Mouse (Mus musculus): ENCODE measurements at regions not wholly inside any gene's neighbourhood (a gene's known extent, or its start where the extent isn't known, plus 50 kb on each side); places are given as distances from the start of the nearest gene placed in this dataset.
"Not testable (repeated sequence)": the region's sequence is repeated elsewhere in the genome, so short reads cannot be mapped to it uniquely, and the experiment has no call there.

DNA sequence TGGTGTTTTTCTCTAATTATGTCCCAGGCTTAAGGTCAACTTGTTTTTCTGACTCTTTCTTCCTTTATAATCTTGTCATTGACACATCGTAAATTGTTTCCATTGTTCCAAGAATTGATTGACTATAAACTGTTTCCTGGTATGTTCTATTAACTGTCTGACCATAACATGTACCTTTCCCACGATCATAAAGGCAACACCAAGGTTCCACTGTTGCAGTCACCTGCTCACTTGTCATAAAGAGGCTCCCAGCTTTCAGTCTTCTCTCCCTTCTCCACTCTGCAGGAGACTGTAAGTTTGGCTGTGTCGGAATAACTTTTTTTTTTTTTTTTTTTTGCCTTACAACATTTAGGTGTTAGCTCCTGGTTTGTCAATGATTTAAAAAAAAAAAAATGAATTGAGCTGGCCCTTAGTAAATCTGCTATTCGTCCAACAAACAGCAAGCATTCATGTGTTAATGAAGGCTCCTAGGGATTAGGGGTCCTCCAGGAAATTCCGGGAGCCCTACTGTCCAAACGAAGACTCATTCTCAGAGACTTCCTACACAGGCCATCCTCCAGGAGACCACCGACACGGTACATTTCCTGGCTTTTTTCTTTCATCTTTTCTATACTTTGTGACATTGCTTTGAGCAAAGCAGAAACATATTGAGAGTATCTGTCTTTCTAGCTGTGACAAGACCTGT is 122.2 kb upstream of the Trim24 start:
- DNase-seq = no peak

DNA sequence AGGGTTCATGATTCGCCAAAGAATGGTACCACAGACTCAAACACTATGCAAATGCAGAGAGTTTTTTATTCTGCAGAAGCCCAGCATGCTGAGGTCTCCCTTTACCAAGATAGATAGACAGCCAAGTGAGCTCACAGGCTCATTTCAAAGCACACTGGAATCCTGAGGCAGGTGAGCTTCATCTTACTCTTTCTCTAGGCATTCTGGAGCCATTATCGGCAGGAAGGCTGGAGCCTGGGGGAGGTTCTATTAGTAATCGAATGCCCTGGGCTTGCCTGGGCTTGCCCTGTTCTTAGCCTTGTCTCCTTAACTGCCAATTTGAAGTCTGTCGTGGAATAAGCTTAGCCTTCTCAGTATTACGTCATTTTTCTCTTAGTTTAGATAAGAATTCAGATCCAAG is 121.6 kb upstream of the Trim24 start:
- DNase-seq = no peak

DNA sequence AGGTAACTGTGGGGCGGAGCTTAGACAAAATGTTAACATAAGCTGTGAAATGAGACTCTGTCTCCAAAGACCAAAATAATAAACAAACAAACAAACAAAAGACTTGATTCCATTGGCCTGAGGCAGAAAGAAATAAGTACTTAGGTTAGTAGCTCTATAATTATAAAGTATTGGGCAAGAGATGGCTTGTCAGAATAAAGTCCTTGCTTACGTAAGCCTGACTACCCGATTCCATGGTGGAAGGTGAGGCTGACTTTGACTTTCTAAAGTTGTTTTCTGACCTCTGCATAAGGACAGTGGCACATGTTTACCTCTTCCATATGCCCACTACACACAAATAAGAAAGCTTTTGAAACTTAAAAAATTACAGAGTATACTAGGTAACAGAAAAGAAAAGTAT is 120.3 kb upstream of the Trim24 start:
- no peak for DNase-seq

DNA sequence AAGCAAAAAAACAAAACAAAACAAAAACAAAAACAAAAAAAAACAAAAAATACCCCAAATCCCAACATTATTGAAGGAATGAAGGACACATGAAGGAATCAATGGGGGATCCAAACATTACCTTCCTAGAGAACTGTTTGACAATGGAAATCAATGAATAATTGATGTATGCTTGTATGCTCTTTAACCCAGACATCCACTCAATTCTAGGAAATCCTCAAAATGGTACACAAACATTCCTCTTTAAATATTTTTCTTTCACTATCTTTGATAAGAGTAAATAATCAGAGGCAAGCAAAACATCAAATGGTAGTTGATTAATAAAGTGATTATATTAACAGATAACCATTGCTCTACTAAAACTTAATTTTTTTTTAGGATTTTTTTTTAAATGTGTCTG is 118.9 kb upstream of the Trim24 start:
- no peak for DNase-seq

DNA sequence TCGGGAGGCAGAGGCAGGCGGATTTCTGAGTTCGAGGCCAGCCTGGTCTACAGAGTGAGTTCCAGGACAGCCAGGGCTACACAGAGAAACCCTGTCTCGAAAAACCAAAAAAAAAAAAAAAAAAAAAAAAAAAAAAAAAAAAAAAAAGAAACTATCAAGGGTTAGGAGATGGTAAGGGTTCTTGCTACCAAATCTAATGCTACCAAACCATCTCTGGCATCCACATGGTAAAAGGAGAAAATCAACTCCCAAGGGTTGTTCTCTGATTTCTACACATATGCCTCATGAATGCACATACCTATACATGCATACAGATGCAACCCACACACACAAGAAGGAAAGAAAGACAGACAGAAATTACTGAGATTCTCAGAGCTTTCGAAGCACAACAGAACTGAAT is 109.6 kb upstream of the Trim24 start:
- DNase-seq = not testable (repeated sequence)

DNA sequence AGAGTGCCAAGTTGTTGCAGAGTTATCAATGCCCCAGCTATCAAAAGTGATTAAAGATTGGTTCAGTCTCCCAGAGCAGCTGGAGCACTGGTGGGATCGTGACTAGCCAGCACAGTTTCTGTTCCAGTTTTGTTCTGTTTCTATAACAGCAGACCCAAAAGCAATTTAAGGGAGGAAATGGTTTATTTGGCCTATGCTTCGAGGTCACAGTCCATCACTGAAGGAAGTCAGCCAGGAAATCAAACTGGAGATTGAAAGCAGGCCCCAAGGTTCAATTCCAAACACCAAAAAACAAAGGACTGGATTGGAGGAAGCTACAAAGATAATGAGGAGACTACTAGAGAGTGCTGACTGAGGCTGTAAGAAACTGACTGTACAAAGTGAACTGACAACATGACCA is 107.6 kb upstream of the Trim24 start:
- DNase-seq = no peak

DNA sequence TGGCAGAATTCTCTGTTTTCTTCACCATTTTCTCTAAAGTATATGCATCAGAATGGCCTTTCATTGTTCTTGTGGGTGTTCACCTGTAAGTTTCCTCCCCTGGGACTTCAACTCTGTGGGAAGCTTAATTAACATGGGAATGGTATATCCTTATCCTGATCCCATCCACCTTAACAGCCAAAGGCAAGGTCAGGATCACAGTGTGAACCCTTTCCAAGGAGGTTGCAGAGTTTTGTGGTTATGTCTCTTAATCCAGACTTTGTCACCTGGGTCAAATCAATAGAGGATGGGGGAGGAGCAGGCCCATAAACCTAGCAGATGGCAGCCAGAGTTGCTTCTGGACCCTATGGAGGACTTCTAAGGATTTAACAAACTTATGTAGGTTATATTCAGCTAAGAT is 102.9 kb upstream of the Trim24 start:
- no peak for DNase-seq

DNA sequence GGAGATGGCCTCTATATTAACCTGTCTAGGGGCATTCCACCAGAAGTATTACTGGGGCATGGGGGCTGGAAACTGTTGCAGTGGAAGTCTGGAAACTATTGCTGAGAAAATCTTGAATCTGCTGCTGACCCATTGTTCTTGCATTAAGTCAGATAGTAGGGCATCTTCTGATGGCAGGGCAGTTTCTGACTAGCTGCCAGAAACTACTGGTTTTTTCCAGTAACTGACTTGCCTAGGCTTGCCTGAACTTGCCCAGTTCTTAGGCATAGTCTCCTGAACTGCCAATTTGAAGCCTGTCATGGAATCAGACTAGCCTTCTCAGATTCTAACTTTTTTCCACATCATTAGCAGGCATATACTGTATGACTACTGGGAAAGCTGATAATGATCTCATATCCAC is 97.3 kb upstream of the Trim24 start:
- DNase-seq = no peak

DNA sequence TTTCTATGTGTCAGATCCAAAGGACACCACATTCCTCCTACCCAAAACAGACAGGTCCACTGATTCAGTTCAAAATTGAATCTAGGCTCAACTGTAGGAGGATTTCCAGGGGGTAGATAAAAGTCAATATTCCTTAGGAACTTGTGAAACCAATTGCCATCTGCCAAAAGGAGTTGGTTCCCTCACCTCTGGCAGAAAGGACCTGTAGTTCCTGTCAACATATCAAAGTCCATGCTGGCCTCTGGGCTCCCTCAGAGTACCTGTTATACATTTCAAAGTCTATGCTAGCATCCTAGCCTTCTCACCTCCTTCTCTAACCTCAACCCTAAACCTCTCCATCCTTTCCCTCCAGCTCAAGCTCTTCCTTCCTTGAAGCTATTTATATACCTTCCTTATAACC is 95.5 kb upstream of the Trim24 start:
- DNase-seq = no peak

DNA sequence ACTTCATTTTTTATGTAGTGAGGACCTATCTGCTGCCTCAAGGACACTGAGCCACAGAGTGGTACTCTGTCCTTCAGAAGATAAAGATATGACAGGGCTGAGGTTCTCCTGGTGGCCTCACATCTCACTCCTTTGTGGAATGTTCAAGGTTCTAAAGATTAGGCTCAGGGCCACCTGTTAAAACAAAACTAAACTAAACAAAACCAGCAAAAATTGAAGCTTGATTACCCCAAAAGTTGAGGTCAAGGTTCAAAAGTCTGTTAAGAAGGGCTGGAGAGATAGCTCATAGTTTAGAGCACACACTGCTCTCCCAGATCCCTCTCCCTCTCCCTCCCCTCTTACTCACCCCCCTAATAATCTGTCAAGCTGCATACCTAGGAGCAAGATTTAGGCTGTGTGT is 90.7 kb upstream of the Trim24 start:
- DNase-seq = no peak

DNA sequence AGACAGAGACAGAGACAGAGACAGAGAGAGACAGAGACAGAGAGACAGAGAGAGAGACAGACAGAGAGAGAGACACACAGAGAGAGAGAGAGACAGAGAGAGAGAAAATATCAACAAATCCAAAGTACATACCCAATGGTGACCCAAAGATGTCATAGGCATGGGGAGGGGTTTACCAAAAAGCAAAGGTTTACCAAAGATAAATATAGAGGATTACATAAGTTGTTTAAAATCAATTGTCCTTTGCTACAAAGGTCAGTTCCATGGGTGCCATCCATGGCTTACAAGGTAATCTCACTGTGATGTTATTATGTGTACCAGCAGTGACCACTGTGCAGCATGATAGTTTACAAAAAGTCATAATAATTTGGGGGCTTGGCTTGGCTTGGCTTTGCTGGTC is 88.7 kb upstream of the Trim24 start:
- DNase-seq = no peak

DNA sequence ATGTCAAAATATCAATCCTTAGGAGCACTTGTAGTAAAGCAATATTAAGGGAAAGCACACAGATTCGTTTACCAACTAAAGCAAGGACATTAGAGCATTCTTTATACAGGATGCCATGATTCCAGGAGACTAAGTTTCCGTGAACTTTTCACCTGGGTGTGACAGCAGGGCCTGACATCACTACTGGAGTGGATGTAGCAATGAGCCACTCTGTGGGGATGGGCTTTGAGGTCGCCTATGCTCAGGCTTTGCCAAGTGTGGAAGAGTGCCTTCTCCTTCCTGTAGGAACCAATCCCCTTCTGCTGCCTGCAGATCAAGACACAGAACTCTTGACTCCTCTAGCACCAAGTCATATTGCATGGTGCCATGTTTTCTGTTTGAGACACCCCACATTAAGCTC is 85.3 kb upstream of the Trim24 start:
- DNase-seq = not testable (repeated sequence)

DNA sequence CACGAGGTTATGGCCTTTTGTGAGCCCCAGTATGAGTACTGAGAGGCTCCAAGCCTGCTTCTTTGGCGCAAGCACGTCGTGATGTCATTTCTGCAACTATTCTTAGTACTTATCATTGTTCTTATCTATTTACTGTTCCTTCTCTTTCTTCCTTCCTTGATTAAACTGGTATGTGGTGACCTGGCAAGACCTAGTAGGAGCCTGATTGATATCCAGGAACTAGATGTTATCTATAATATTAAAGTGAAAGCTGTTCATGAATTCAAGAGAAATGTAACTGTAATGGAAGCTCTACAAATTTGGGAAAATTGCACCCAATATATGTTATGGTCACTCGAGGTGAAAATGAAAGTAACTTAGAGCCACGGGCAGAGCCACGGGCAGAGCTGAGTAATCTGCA is 84.9 kb upstream of the Trim24 start:
- no peak for DNase-seq

DNA sequence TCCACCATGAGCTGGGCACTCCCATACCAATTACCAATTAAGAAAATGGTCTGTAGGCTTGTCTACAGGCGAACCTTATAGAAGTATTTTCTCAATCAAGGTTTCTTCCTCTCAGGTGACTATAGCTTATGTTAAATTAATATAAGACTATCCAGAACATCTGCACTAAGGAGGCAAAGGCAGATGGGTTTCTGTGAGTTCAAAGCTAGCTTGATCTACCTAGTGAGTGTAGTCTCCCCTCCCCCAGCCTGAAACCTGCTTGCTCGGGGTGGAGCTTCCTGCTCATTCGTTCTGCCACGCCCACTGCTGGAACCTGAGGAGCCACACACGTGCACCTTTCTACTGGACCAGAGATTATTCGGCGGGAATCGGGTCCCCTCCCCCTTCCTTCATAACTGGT is 82.8 kb upstream of the Trim24 start:
- not testable (repeated sequence) for DNase-seq

DNA sequence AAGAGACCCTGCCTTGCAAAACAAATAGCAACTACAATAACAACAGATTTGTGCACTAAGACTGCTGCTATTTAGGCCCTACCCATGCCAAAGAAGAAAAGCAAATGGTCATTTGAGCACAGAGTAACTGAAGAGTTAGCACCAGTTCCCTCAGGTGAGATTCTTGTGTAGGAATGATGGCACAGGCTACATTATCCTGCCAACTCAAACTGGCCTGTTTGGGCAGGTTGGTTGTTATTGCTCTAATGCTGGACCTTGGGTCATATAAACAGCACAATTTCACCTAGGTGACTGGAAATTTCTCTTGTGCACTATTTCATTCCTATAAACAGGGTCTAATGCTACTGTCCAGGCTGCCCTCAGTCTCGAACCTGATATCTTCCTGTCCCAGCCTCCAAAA is 79.7 kb upstream of the Trim24 start:
- DNase-seq = no peak

DNA sequence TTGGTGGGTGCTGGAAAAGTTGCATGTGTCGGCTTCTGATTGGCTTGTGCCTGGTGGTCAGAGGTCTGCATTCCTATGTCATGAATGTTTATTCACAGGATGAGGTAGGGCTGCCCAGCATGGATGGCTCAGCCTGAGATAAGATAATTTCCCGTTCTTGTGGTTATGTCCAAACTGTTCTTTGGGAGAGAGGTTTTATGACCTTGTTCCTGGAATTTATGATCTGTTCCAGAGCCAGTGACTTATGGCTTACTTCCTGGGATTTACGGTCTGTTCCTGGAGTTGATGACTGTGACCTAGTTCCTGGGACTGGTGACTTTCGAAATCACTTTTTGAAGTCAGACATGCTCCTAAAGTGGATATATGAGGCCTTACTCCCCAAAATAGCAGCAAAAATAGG is 76.4 kb upstream of the Trim24 start:
- no peak for DNase-seq

DNA sequence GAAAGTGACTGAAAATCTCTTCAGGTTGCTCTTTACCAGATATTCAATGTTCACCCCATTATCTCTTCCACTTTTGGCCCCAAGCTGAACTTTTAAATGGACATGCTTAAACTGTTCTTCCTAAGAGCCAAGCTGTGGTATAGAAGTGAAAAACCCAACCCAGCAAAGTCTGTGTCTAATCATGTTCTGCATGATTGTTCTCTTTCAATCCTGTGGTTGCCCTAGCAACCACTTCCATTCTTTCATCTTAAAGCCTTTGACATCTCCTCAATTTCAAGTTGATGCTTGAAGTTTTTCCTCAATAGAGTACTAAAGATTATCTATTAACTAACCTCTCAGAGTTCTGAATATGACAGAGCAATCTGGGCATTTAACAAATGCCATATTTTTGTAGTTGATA is 75.6 kb upstream of the Trim24 start:
- DNase-seq = no peak

DNA sequence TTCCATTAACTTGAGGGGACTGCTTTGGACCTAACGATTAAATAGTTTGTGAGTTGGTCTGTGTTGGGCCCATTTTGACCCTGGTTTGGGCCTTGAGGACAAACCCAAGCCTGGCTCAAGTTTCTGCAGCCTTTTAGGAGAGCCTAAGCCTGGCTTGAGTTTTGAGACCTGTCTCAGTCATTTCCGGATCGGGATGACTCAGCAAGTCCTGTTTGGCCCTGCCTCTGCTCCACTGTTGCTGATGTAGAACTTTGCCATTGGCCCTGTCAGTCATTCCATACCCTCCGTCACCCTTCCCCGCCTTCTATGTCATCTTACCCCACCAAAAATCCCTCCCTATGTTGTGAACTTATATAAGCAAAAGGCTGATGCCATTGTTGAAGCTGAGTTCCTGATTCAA is 67.4 kb upstream of the Trim24 start:
- DNase-seq = no peak

DNA sequence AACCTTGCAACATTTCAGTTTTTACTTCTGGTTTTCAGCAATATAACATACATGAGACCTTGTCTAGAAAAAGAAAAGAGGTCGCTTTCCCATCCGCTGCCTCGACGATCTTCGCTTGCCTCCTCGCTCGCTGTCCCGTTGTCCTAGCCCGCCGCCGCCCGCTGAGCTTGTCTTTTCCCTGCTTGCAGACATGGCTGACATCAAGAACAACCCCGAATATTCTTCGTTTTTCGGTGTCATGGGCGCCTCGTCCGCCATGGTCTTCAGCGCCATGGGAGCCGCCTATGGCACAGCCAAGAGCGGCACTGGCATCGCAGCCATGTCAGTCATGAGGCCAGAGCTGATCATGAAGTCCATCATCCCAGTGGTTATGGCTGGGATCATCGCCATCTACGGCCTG is 64.7 kb upstream of the Trim24 start:
- DNase-seq = not testable (repeated sequence)

DNA sequence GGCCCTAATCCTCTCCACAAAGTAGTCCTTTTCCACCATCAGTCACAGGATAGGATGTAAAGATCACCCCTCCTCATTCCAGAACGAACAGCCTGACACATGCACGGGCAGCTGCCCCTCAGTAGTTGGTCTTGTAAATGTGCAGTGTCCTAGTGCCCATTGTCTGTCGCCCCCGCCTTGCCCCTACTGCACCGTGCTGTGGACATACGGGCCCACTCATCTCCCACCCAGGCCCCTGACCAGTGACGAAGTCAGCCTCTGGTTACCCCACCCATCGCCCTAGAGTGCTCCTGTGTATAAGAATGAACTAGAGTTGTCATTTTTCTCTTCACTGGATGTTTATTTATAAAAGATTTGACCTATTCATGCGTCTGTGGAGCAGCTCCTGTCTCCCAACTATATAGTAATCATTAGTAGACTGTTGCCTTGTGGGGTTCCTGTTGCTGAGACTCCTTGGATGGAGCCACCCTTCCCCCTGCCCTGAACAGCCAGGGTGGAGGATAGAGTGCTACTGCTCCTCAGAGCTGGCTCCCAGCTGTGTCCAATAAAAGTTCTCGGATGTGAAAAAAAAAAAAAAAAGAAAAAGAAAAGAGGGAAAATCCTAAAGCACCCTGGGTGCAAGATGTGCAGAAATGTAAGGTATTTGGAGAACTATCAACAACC is 64.0 kb upstream of the Trim24 start:
- DNase-seq = not testable (repeated sequence)

DNA sequence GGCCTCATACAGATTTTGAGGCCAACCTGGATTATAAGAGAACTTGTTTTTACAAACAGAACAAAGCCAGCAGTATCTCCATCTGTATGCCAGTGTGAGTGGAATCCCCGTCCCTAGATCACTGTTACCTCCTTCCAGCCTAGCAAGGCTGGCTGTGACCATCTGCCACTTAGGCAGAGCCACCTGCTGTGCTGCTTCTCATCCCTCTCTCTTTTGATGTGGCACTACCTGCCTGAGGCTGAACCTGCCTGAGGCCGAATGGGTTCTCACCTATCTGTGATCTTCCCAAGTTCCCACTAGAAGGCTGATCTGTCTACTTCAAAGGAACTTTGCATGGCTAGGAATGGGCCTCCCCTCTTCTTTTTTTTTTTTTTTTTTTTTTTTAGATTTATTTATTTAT is 55.4 kb upstream of the Trim24 start:
- DNase-seq = not testable (repeated sequence)
